Mouse (Mus musculus) heart, postnatal 0 days (tissue): Measurements from ENCODE around the gene Klri1. TPM values are rescaled to one million over a fixed set of nuclear protein-coding genes. Genes with fewer than 3 reads are reported as not detected.
"Not testable (repeated sequence)": the region's sequence is repeated elsewhere in the genome, so short reads cannot be mapped to it uniquely, and the experiment has no call there.

ENCODE experiments used
- ATAC-seq: fragments of 200-750 bp; cut with Nextera tagmentation; 2 replicates; pipeline ENCODE4 v1.8.0; 2017; ENCODE audit warnings: low read depth, moderate number of reproducible peaks, moderate library complexity; ENCODE audit not compliant: insufficient read depth
- DNase-seq: peaks from one replicate; pipeline ENCODE4 v3.0.0-alpha.2; 2016; ENCODE audit warnings: low spot score
- H3K27ac ChIP-seq: fragments of 300-500 bp; sonication (generic); 2 replicates; pipeline ENCODE4 v1.5.1; 2014; ENCODE audit warnings: low read depth, mild to moderate bottlenecking
- H3K27me3 ChIP-seq: fragments of 300-500 bp; sonication (generic); 2 replicates; pipeline ENCODE4 v1.6.1; 2014; ENCODE audit warnings: low read length, mixed read lengths; ENCODE audit not compliant: control insufficient read depth, insufficient read depth
- H3K36me3 ChIP-seq: fragments of 300-500 bp; sonication (generic); replicated peaks from 2 replicates; pipeline ENCODE4 v1.6.1; 2014; ENCODE audit warnings: low read length, mixed read lengths; ENCODE audit not compliant: control insufficient read depth, insufficient read depth
- H3K4me1 ChIP-seq: fragments of 300-500 bp; sonication (generic); 2 replicates; pipeline ENCODE4 v1.6.1; 2014; ENCODE audit warnings: antibody characterized with exemption; ENCODE audit not compliant: control insufficient read depth, insufficient read depth
- H3K4me2 ChIP-seq: fragments of 300-500 bp; sonication (generic); 2 replicates; pipeline ENCODE4 v1.6.1; 2014; ENCODE audit warnings: low read depth, mild to moderate bottlenecking, low read length, moderate library complexity
- H3K4me3 ChIP-seq: fragments of 300-500 bp; sonication (generic); 2 replicates; pipeline ENCODE4 v1.5.1; 2014; ENCODE audit warnings: low read depth, low read length
- H3K9ac ChIP-seq: fragments of 300-500 bp; sonication (generic); replicated peaks from 2 replicates; pipeline ENCODE4 v1.6.1; 2014; ENCODE audit warnings: low read depth, low read length, mixed read lengths
- H3K9me3 ChIP-seq: fragments of 300-500 bp; sonication (generic); replicated peaks from 2 replicates; pipeline ENCODE4 v1.6.1; 2016; ENCODE audit warnings: low read length; ENCODE audit not compliant: control insufficient read depth
- CTCF ChIP-seq: IDR thresholded peaks from 2 replicates; pipeline ENCODE4 v1.5.1; 2016; ENCODE audit warnings: antibody characterized with exemption, control low read depth, low read depth
- EP300 ChIP-seq: IDR thresholded peaks from 2 replicates; pipeline ENCODE4 v1.6.1; 2016; ENCODE audit warnings: antibody characterized with exemption, low read depth
- WGBS: fragments of 180-500 bp; shearing (Covaris S2); extraction: QIAGEN DNeasy Blood & Tissue Kit; methylation state at CpG from one replicate; pipeline ENCODE4 v1.1.7; 2014; 5-methylcytosine and 5-hydroxymethylcytosine counted together
- microRNA-seq: library from miRNA; unstranded; fragments of <30 nt; microRNA quantifications from one replicate; pipeline ENCODE4, GENCODE M21; 2016
- polyA plus RNA-seq: library from polyadenylated mRNA; unstranded; fragments of >200 nt; fragmentation: Nextera tagmentation; extraction: Ambion mirVana; gene quantifications from 2 replicates; pipeline ENCODE4 v1.2.1, GENCODE M21; 2015
- total RNA-seq: library from RNA; depleted of rRNA; stranded (reverse); fragments of >200 nt; gene quantifications from 2 replicates; pipeline ENCODE4 v1.2.3, GENCODE M21; 2014; ENCODE audit warnings: low replicate concordance; rRNA removed

The Klri1 gene
- total and polyA plus RNA-seq, 2 experiments from 2014 or later: not detected

GRCm38 (mm10) chr6:129678873-129679272, 38.1 kb downstream of the Klri1 start, which contains the start of gene Klrc1:
Gene Klrc1 (minus strand): TSS chr6:129678973.
- WGBS: 58% methylated on average over 3 of the region's 3 CpGs
- no peak within 1 kb of the TSS for H3K9ac ChIP-seq
- H3K9me3 ChIP-seq: no peaks in the 10 kb centered on the region
- no peaks in the 10 kb centered on the region for H3K4me1 ChIP-seq
- no peak within 1 kb of the TSS for H3K4me2 ChIP-seq
- H3K27ac ChIP-seq: no peak within 1 kb of the TSS
- no peak for DNase-seq
- TF ChIP-seq EP300 (no peak), CTCF (no peak)
- H3K36me3 ChIP-seq: no peaks in the 10 kb centered on the region
- H3K27me3 ChIP-seq: no peaks in the 10 kb centered on the region
- ATAC-seq: no peak
- H3K4me3 ChIP-seq: no peak within 1 kb of the TSS

- WGBS: no CpG with 5 or more reads among the region's 3 CpGs
- H3K4me1 ChIP-seq, H3K27me3 ChIP-seq, H3K9me3 ChIP-seq, H3K9ac ChIP-seq, DNase-seq, H3K27ac ChIP-seq, H3K36me3 ChIP-seq, H3K4me3 ChIP-seq, H3K4me2 ChIP-seq, ATAC-seq: not testable (repeated sequence)
These were observed 55.6 kb downstream of the Klri1 start for GRCm38 (mm10) chr6:129661301-129661700.

GRCm38 (mm10) chr6:129660589-129660988, 56.3 kb downstream of the Klri1 start, which contains the start of gene Klrc2:
Gene Klrc2 (minus strand): TSS chr6:129660689.
- H3K9ac ChIP-seq, DNase-seq, H3K4me3 ChIP-seq, H3K9me3 ChIP-seq, ATAC-seq, H3K27ac ChIP-seq, H3K4me2 ChIP-seq, H3K27me3 ChIP-seq, H3K4me1 ChIP-seq, H3K36me3 ChIP-seq: not testable (repeated sequence)
- 61% methylated on average over 4 of the region's 4 CpGs for WGBS

Small RNA genes within 50 kb of the gene (microRNA-seq; reads per million reads assigned to microRNA genes)
- gene Mir680-1: not detected

Other genes with a start within 250 kb of the Klri1 start
- 0.35 and 1.9 TPM in 2 replicates for gene Olr1, start 210.0 kb downstream of the Klri1 start, total RNA-seq
- gene Olr1, start 210.0 kb downstream of the Klri1 start, polyA plus RNA-seq: 0.27 TPM in 2 replicates
- gene Tmem52b, start 204.6 kb downstream of the Klri1 start, total RNA-seq: not detected in 2 replicates
- not detected in 2 replicates for gene Tmem52b, start 204.6 kb downstream of the Klri1 start, polyA plus RNA-seq
- gene Gabarapl1, start 184.0 kb downstream of the Klri1 start, total RNA-seq: 63.3 and 73.2 TPM in 2 replicates
- 41.8 and 52.7 TPM in 2 replicates for gene Gabarapl1, start 184.0 kb downstream of the Klri1 start, polyA plus RNA-seq
- gene Klre1, start 139.2 kb downstream of the Klri1 start, total RNA-seq: not detected in 2 replicates
- not detected in 2 replicates for gene Klre1, start 139.2 kb downstream of the Klri1 start, polyA plus RNA-seq
- not detected in 2 replicates for gene Klrd1, start 125.3 kb downstream of the Klri1 start, total RNA-seq
- gene Klrd1, start 125.3 kb downstream of the Klri1 start, polyA plus RNA-seq: 0.15 and 0.30 TPM in 2 replicates
- not detected in 2 replicates for gene Klrk1, start 93.3 kb downstream of the Klri1 start, total RNA-seq
- 0.10 and 0.11 TPM in 2 replicates for gene Klrk1, start 93.3 kb downstream of the Klri1 start, polyA plus RNA-seq
- gene Klrc3, start 73.8 kb downstream of the Klri1 start, total RNA-seq: not detected in 2 replicates
- gene Klrc3, start 73.8 kb downstream of the Klri1 start, polyA plus RNA-seq: not detected in 2 replicates
- gene Klrc2, start 56.4 kb downstream of the Klri1 start, total RNA-seq: not detected in 2 replicates
- not detected in 2 replicates for gene Klrc2, start 56.4 kb downstream of the Klri1 start, polyA plus RNA-seq
- gene Klrc1, start 38.2 kb downstream of the Klri1 start, total RNA-seq: not detected in 2 replicates
- gene Klrc1, start 38.2 kb downstream of the Klri1 start, polyA plus RNA-seq: not detected in 2 replicates
- gene Klri2, start 23.4 kb upstream of the Klri1 start, total RNA-seq: not detected in 2 replicates
- gene Klri2, start 23.4 kb upstream of the Klri1 start, polyA plus RNA-seq: not detected in 2 replicates
- not detected in 2 replicates for gene Gm156, start 67.1 kb upstream of the Klri1 start, total RNA-seq
- gene Gm156, start 67.1 kb upstream of the Klri1 start, polyA plus RNA-seq: not detected in 2 replicates
- not detected in 2 replicates for gene Gm17631, start 145.5 kb upstream of the Klri1 start, total RNA-seq
- not detected in 2 replicates for gene Gm17631, start 145.5 kb upstream of the Klri1 start, polyA plus RNA-seq
- gene Klra17, start 159.5 kb upstream of the Klri1 start, total RNA-seq: not detected in 2 replicates
- not detected in 2 replicates for gene Klra17, start 159.5 kb upstream of the Klri1 start, polyA plus RNA-seq
- gene Klra5, start 200.5 kb upstream of the Klri1 start, total RNA-seq: not detected in 2 replicates
- not detected in 2 replicates for gene Klra5, start 200.5 kb upstream of the Klri1 start, polyA plus RNA-seq